Mouse (Mus musculus): ENCODE measurements around the gene Sult5a1. TPM values are rescaled to one million over a fixed set of nuclear protein-coding genes. Genes with fewer than 3 reads are reported as not detected.

The Sult5a1 gene
- 0.21 TPM for polyA plus RNA-seq (2017; shearing (Covaris generic))

DNA sequence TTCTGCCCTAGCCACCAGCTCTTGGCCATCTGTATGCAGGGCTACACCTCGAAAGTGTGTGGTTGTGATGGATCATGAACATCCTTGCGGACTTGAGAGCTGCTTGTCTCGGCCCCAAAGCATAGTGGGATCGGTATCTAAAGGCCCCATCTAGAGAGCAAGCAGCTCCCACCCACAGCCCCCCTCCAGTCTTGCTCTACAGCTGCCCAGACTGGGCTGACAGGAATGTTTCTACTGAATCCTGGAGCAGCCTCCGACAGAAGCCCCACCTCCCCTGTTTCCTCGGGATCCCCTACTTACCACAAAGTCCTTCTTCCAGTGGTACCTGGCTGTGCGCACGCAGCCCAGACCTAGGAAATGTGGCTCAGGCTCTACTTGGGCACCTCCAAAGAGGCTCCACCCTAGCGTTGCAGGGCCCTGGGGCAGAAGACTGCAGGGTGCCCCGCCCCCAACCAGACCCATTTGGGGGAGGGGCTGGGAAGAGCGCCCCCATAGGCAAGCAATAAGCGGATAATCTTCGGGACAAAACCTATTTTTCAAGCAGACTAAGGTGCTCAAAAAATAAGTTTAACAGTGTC lies at the start of gene Sult5a1:
TSS of gene Sult5a1 (minus strand) at position 428 of the 578 bp plus-strand sequence.

DNA sequence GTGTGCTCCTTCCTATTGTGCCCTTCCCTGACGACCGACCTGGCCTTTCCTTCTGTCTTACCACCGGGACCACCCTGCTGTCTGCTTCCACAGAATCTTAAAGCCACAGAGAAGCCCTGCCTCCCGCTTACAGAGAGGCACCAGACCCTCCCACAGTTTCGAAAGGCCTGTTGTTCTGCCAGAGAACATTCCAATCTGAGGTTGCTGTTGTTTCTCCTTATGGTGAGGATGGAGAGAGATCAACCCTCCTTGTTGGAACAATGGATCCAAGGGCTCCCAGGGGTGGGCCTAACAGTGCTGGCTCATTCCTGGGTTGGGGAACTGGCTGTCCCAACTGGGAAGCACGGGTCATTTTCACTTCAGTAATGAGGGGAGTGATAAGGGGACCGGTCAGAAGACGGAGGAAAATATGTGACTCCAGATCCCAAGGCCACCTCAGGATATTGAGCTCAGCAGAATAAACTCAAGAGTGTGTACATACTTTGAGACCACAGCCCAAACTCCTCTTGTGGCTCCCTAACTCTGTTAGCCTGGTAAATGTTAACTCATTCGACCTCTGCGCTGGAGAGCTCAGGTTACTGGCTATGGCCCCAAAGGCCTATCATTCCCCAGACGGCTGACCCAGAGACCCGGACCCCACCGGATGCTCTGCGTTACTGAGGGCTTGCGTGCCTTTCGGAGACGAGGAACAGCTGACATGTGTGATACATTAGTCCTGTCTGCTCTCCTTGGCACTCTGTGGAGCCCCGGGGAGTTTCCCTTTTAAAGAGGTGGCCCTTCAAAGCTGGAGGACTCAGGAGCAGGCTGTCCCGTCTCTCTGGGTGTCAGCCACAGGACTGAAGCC lies 27.7 kb upstream of the Sult5a1 start, which contains the start of gene Dpep1:
TSS of gene Dpep1 (plus strand) at position 677 of the 844 bp plus-strand sequence.

DNA sequence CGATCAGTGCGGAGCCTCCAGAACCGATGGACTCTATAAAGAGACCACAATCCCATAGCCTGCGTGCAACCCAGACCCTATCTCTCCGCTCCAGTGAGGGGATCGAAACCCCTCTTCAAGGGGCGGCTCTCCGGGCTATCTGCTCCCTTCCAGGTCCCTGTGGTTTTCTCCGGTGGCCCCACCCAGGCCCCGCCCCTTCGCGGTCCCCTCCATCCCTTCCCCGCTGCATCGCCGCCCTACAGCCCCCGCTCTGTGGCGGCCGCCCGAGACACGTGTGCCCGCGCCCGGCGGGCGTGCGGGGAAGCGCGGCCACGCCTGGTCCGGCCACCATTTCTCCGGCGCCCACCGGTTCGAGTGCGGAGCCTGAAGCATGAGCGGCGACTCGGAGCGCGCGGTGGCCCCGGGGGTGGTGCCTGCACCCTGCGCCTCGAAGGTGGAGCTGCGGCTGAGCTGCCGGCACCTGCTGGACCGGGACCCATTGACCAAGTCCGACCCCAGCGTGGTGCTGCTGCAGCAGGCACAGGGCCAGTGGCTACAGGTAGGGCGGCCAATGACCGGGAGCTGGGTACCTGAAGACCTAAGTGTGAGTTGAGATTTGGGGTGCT lies 40.9 kb downstream of the Sult5a1 start, which contains the start of gene Cpne7:
TSS of gene Cpne7 (plus strand) at position 248 of the 605 bp plus-strand sequence.

DNA sequence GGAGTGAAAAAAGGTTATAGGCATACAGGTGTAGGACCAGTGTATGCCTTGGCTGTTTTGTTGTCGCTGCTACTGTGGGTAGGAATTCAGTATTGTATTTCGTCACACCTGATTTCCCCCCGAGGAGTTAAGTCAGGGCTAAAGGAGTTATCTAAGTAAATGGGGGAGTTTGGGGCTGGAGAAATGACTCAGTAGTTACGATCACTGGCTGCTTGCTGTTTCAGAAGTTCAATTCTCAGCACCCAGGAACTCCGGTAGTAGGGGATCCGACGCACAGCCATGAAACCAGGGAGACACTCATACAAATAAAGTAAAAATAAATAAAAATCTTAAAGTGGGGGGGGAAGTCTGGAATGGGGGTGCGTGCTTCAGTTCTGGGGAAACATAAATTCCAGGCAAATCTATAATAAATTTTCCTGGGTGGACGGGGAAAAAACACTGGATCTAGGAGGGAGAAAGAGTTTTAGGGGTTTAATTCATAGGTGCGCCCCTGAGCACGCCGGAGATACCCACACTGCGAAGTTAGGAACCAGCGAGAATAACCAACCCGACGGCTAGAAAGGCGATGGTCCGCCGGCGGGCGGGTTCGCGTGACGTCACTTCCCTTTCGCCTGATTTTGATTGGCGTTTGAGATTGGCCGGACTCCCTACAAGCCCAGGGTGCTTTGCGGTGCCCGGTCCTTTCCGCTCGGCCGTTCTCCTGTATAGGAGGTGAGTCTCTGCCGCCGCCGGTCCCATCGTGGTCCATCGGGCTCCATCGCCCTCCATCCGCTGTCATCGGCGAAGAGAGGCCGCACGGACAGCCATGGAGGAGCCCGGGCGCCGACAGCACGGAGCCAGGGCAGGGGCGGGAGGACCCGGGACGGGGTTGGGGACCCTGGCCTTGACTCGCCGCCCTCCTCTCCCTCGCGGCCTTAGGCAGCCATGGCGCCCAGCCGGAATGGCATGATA lies 56.1 kb downstream of the Sult5a1 start, which contains the start of gene Rpl13:
TSS of gene Rpl13 (plus strand) at position 616 of the 951 bp plus-strand sequence.

Other genes with a start within 250 kb of the Sult5a1 start
- gene Ankrd11, start 116.0 kb downstream of the Sult5a1 start, polyA plus RNA-seq (2017; shearing (Covaris generic)) = 354 TPM
- 79.6 TPM for gene Spg7, start 95.4 kb downstream of the Sult5a1 start, polyA plus RNA-seq (2017; shearing (Covaris generic))
- 942 TPM for gene Rpl13, start 56.0 kb downstream of the Sult5a1 start, polyA plus RNA-seq (2017; shearing (Covaris generic))
- 24.0 TPM for gene Cpne7, start 40.9 kb downstream of the Sult5a1 start, polyA plus RNA-seq (2017; shearing (Covaris generic))
- gene Dpep1, start 27.9 kb upstream of the Sult5a1 start, polyA plus RNA-seq (2017; shearing (Covaris generic)) = not detected
- 129 TPM for gene Chmp1a, start 54.4 kb upstream of the Sult5a1 start, polyA plus RNA-seq (2017; shearing (Covaris generic))
- gene Spata33, start 54.5 kb upstream of the Sult5a1 start, polyA plus RNA-seq (2017; shearing (Covaris generic)) = not detected
- 18.5 TPM for gene Cdk10, start 66.5 kb upstream of the Sult5a1 start, polyA plus RNA-seq (2017; shearing (Covaris generic))
- 7.1 TPM for gene Spata2l, start 77.9 kb upstream of the Sult5a1 start, polyA plus RNA-seq (2017; shearing (Covaris generic))
- gene Zfp276, start 95.9 kb upstream of the Sult5a1 start, polyA plus RNA-seq (2017; shearing (Covaris generic)) = 28.2 TPM
- 16.4 TPM for gene Vps9d1, start 96.0 kb upstream of the Sult5a1 start, polyA plus RNA-seq (2017; shearing (Covaris generic))
- 5.9 TPM for gene Fanca, start 160.3 kb upstream of the Sult5a1 start, polyA plus RNA-seq (2017; shearing (Covaris generic))
- gene Spire2, start 174.4 kb upstream of the Sult5a1 start, polyA plus RNA-seq (2017; shearing (Covaris generic)) = not detected
- gene Tcf25, start 215.4 kb upstream of the Sult5a1 start, polyA plus RNA-seq (2017; shearing (Covaris generic)) = 376 TPM
- not detected for gene Mc1r, start 248.8 kb upstream of the Sult5a1 start, polyA plus RNA-seq (2017; shearing (Covaris generic))